Mouse (Mus musculus) embryonic fibroblast, embryonic 13.5 days (primary cell): ENCODE data around the gene Tmprss2.

Experiments used
- CTCF ChIP-seq: IDR thresholded peaks from 2 replicates; pipeline ENCODE4 v1.5.1; 2011; ENCODE audit warnings: mild to moderate bottlenecking, control low read depth, low read length, moderate library complexity, borderline replicate concordance; ENCODE audit not compliant: insufficient read depth
- POLR2A ChIP-seq: IDR thresholded peaks from 2 replicates; pipeline ENCODE4 v1.6.1; 2011; ENCODE audit warnings: low read depth, mild to moderate bottlenecking, control low read depth, low read length, moderate library complexity

GRCm38 (mm10) chr16:97609676-97610075 is 1.3 kb downstream of the Tmprss2 start:
- no peak for TF ChIP-seq CTCF
- no peak for TF ChIP-seq POLR2A
